Mouse (Mus musculus) adrenal gland (tissue): ENCODE measurements around the gene Rnh1.

Experiments
- intact Hi-C: fragments of 180-260 bp; cut with DNase I; formaldehyde crosslinking; loops from one replicate; pipeline ENCODE4 v1.15.1; 2025
- long read RNA-seq, 2 experiments: library from polyadenylated mRNA; unstranded; transcript quantifications; one replicate each; pipeline ENCODE4 v2.0.0; 2020; ENCODE audit warnings: borderline replicate concordance in 1 of 2; ENCODE audit not compliant: insufficient replicate concordance in 1 of 2

The Rnh1 gene
- long read RNA-seq, experiment 1, transcript Rnh1-204 (10 exons, 1,658 nt) = minor isoform, 22 of 472 reads
- long read RNA-seq, experiment 1, transcript Rnh1-201 (10 exons, 2,091 nt) = major isoform, 248 of 472 reads
- long read RNA-seq, experiment 1, transcript Rnh1-202 (10 exons, 1,656 nt) = minor isoform, 164 of 472 reads
- long read RNA-seq, experiment 1, partial matches to known transcripts = 27 of 472 reads
- long read RNA-seq, experiment 1, other reads (novel, unspliced or antisense) = 11 of 472 reads
- long read RNA-seq, experiment 2, transcript Rnh1-202 (10 exons, 1,656 nt) = minor isoform, 148 of 549 reads
- long read RNA-seq, experiment 2, transcript Rnh1-204 (10 exons, 1,658 nt) = minor isoform, 25 of 549 reads
- long read RNA-seq, experiment 2, transcript Rnh1-201 (10 exons, 2,091 nt) = major isoform, 329 of 549 reads
- long read RNA-seq, experiment 2, partial matches to known transcripts = 37 of 549 reads
- long read RNA-seq, experiment 2, other reads (novel, unspliced or antisense) = 10 of 549 reads

DNA sequence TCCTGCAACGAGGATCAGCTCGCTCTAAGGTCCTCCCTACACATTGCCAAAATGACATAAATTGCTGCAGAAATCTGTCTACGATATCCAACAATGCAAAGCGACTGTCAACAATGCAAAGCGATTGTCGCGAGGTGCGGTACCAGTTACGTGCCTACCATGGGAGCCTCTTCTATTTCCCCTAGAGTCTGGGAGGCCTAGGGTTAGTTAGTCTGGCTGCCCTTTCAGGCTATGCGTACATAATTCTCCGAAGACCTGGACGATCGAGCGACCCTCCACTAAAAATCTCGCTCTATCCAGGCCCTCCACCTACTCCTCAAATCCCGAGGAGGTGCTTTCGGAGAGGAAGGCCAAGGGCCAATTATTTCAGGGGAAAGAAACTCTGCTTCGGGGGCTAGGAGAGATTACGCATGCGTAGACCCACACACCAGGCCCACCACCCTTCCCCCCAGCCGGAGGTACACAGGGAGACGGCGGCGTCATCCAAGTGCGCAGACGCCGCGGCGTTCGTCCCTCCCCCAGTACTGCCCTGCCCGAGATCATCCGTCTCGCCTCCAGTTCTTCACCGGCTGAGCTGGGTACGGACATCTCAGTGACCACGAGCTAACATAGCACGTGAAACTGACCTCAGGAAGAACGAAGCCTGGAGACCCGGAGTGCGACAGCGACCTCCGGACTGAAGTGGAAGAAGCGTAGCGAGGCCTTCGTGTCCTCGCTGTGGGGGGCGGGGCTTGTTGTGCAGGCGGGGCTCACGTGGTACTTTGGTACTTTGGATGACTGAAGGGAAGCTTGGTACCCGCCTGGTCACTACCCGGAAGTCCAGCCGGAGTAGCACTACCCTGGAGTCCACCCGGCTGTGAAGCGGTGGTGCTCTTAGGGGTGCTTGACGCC is at the start of gene Rnh1:
TSS of gene Rnh1 (minus strand) at position 742 of the 891 bp plus-strand sequence.
- intact Hi-C loops = no loop called here

DNA sequence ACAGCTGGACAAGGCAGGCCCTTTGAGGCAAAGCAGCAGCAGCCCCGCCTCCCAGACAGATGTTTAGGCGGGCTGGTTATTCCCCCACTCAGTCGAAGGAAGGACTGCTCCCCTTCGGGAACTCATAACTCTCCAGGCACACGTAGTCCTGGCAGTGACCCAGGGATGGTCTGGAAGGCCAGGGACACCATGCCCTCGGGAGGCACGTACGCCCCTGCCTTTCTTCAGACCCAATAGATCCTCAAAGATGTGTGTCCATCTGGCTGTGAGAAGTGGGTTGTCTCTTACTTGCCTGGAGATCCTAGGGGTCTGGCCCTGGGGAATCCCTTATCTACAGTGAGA is 49.4 kb upstream of the Rnh1 start:
- intact Hi-C loops = no loop called here

DNA sequence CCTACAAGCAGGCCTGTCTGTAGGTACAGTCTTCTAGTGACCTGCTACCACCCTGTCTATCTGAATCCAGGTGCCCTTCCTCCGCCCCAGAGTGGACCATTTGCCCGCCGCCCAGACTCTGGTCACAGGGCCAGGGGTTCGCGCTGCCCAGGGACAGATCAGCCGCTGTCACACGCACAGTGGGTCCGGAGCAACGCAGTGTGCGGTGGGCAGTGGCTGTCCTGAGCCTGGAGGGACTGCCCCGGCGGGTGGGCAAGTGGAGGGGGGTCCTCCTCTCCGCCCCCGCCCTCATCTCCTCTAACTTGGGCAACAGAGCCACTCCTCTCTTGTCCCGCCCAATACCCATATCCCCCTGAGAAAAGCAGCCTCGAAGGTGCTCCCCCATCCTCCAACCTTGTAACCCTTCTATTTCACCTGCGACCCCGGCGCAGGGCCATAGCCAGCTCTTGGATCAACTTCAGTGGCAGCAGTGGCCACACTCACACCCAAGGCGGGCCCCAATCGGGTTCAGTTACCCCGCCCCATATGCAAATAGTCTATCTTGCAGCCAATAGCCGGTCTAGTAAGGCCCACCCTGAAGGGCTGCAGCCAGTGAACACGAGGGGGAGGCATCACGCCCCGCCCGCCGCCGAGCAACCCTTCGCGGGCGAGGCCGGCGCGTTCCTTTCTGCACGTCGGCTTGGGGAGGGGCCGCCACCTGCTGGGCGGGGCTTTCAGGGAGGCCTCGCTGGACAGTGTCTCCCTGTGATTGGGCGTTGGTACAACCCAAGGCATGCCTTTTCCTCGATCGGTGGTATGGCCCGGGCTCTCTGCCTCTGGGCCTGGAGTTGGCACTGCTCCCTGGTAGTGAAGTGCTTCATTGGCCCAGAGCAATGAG is 48.8 kb upstream of the Rnh1 start:
- intact Hi-C loops = no loop called here

DNA sequence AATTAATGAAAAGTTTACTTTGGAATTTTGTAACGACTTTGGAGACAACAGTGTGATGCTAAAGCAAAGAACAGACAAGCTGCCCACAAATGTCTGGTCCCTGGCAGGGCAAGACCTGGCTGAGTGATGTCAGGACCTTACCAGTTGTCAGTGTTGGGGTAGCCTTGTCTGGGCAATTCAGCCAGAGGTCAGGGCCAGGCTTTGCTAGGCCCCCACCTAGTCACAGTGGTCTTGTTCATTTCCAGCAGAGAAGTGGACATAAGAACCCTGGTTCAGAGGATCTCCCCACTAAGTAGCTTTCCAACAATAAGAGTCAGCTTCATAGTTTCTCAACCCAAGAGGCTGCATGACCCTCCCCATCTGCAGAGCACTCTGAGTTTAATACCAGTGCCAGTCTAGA is 47.7 kb upstream of the Rnh1 start:
- intact Hi-C loops = no loop called here

DNA sequence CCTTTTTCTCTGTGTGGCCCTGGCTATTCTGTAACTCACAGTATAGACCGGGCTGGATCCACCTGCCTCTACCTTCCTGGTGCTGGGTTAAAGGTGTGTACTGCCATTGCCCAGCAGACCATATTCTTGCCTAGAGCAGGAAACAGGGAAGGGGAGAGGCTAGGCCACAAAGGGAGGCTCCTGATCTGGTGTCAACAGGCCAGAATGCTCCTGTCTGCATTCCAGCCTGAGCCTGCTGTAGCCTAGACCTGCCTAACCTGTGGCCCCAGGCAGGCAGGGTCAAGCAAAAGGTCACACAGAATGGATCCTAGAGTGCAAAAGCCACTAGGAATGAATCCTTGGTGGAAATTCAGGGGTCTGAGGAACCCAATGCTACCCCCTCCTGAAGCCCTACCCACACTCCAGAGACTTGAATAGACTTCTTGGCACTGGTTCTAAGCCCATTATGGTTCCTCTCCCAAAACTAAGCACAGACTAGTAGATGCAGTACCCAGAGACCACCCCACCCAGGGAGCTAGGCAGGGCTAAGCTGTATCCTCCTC is 47.0 kb upstream of the Rnh1 start:
- intact Hi-C loops = no loop called here

DNA sequence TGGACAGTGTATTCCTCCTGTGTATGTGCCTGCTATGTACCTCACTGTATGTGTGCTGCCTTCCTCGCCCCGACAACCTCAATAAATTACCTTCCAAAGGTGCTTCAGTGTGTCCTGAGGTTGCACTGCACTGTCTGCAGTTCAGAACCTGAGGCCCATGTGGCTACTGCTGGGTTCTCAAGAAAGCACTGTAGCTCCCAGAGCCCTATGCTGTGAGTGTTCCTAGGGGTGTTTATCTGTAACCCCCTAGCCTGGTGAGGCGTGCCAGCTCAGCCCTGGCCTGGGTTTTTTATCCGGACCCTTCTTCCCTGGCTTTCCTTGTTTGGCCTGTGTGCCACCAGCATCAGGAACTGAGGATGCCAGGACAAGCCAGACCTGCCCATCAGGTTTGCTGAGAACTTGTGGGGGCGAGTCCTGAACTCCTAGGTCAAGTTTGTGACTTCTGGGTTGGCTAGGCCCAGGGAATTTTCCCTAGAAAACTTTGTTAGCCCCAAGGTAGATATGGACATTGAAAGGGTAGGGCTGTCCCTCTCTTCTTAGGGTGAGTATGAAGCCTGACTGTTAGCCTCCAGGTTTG is 46.0 kb upstream of the Rnh1 start:
- intact Hi-C loops = no loop called here

DNA sequence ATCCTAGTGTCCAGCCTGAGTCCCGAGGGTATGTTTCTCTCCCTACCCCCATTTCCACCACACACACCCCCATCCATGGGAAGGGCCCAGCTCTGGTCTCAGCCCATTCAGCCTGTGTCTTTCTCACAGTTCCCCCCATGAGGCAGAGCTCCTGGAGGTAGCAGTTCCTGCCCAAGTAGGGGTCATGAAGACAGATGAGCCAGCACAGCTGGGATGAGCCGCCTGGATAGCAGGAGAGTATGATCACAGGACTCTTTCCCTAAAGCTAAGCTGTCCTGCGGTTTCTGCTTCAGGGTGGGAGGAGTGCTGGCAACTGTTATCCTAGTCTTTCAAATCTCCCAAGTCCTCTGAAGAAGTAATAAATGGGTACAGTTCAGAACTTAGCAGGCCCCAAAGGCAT is 45.5 kb upstream of the Rnh1 start:
- intact Hi-C loops = no loop called here

DNA sequence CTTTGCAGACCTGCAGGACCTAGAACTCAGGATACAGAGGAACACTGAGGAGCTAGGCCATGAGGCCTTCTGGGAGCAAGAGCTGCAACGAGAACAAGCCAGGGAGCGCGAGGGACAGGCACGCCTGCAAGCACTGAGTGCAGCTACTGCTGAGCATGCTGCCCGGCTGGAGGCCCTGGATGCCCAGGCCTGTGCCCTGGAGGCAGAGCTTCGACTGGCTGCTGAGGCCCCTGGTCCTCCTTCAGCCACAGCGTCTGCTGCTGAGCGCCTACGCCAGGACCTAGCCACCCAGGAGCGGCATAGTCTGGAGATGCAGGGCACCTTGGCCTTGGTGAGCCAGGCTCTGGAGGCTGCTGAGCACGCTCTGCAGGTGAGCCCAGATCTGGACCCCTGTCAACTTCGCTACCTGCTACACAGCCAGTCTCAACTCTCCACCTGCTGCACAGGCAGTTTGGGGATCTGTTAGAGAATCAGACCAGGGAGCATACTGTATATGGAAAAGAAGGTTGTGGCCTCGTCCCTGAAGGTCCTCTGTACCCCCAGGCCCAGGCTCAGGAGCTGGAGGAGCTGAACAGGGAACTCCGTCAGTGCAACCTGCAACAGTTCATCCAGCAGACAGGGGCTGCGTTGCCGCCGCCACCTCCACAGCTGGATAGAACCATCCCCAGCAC is 44.8 kb upstream of the Rnh1 start:
- intact Hi-C loops = no loop called here

DNA sequence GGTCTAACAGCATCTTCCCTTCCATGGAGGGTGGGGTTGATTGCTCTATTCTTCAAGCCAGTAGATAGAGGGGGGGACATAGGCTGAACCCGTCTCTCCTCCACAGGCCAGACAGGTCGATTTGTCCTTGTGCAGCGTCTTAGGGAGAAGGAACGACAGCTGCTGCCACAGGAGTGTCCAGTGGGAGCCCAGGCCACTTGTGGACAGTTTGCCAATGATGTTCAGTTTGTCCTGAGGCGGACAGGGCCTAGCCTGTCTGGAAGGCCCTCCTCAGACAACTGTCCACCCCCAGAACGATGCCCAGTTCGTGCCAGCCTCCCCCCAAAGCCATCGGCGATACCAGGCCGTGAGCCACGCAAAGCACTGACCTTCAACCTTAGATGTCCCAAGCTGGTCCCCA is 44.2 kb upstream of the Rnh1 start:
- intact Hi-C loops = no loop called here

DNA sequence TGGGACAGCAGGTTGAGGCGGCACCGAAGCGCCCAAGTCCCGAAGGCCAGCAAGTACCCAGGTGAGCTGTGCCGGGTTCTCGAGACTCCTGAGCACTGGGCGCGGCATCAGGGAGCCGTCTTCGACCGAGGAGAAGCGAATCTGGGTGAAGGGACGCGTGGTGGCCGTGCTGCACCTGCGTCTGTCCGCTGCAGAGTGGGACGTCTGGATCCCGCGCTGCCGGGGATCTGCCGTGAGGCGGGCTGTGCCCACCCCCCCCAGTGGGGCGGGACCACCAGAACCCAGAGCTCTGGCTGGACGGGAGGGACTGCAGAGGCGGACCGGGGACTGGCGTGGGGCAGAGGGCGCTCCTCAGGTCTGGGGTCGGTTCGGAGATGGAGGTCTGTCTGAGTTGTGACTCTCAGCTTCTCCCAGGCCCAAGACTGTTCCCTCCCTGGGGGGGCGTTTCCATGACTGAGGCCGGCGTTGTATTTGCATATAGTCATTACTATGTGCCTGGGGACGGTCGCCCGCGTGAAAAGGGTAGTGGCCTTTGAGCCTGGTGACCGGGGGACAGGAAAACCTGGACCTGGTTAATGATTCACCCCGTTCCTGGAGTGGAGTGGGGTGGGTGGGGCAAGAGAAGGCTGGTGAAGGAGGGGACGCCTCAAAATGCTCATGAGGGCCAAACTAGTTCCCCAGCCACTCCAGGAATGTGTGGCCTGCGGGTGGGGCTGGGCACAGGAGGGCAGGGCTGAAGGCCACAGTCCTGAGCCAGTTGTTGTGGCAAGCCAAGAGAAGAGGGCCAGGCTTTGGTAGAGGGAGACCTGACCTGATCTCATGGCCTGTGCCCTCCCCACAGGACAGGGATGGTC is 43.5 kb upstream of the Rnh1 start:
- intact Hi-C loops = no loop called here

DNA sequence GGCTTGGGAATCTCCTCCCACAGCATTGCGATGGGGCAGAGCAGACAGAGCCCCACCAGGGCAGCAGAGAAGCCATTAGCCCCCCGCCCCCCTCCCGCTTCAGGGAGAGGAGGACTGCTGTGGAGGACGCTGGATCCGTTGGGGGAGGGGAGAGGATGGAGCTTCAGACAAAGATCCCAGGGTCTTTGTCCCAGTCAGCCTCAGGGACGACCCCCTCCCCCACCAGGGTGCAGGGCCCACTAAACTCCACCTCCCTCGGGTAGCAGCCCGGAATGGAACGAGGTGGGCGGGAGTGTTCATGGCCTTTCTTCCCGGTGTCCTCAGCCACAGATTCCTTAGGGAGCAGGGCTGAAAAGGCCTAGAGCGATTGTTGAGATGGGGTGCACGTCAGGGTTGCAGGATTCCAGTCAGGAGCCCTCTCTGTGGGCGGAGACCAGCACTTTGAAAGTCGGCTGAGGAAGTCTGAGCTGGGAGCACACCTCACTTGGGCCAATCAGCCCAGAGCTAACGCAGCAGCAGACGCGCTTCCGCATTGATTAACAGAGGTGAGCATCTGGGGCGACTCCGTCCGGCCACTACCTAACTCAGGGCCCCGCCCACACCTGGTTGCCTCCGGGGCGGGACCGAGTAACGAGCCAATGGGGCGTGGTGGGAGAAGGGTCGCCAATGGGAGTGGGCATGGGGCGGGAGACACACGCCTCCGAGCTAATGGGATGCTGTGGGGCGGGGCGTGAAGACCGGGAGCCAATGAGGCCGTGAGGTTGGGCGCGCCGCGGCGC is 42.6 kb upstream of the Rnh1 start, which contains the start of gene Rassf7:
TSS of gene Rassf7 (plus strand) at position 760 of the 779 bp plus-strand sequence.
- intact Hi-C loops = no loop called here

DNA sequence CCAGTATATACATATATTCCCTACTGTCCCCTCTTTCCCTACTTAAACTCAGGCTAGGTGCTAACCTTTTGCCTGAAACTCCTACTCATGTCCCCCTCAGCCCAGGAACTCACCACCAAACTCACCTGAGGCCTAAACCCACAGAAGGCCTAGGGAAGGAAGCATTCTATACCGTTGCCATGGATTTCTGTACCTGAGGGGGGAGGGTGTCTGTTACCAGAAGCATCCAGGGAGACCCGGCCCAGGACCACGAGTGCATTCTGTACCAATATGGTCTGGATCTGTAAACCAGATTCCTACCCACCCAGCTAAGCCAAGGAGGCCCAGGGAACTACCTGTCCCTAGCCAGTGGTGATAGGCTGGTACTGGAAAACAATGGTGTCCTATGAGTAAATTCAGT is 41.7 kb upstream of the Rnh1 start:
- intact Hi-C loops = no loop called here

DNA sequence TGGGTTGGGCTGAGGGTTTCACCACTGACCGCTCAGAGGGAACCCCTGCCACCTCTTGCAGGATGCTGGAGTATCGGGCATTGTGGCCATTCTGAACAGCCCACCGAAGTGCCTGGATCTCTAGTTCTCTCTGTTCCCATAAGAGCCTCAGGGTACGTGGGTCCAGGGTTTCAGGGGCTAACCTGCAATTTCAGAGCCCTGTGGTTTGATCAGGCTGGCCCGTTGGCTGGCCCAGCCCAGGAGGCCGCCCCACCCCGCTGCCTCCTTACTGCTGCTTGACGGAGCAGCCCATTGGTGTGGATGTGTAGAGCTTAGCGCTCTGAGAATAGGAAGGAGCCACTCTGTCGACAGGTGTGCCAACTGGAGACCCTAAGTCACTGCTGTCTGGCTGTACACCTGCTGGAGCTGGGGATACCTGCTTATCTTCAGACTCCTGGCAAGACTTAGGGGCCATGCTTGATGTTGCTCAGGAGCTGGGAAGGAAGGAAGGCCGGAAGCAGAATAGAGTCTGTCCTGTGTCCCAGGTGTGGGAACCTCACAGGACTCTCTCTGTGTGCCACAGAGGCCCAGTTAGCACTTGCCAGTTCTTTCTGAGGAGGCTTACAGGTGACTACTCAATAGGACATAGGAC is 41.1 kb upstream of the Rnh1 start, which contains the start of gene Lmntd2:
TSS of gene Lmntd2 (minus strand) at position 476 of the 631 bp plus-strand sequence.
- intact Hi-C loops = no loop called here

DNA sequence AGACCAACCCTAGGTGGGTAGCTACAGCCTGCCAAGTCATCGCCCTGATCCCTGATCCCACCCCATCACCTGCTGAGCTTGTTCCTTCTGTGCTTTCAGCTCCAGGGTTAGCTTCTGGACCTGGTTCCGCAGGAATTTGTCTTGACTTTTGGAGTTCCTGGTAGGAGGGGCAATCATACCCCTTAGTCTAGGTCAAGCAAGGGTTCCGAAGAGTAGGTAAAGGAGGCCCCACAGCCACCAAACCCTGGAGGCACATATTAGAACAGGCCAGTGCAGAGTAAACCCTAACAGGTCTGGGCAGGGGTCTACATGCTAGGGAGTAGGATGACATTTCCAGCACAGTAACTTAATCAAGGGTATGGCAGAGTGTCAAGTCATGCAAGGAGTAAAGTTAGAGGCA is 40.5 kb upstream of the Rnh1 start:
- intact Hi-C loops = no loop called here

DNA sequence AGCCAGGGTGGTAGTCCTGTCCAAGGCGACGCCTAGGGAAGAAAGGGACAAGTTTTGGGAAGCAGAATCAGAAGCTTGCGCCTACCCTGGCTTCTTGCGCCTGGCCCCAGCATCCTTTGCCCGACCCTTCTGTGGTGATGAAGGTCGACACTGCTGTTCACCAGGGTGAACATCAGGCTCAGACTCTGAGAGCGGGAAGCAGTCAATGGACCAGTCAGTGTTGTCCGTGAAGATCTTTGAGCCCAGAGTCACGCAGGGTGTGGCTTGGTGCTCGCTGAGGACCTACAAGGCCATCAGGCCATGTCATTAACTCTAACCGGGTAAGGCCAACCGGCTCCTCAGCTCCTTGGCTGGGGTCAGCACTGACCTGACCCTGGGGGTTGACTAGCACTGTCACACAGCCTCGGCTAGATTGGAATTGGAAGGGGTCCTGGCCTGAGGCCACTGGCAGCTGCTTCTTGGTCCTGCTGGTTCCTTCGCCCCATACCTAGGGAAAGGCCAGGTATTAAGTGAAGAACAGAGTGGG is 38.0 kb upstream of the Rnh1 start:
- intact Hi-C loops = no loop called here

DNA sequence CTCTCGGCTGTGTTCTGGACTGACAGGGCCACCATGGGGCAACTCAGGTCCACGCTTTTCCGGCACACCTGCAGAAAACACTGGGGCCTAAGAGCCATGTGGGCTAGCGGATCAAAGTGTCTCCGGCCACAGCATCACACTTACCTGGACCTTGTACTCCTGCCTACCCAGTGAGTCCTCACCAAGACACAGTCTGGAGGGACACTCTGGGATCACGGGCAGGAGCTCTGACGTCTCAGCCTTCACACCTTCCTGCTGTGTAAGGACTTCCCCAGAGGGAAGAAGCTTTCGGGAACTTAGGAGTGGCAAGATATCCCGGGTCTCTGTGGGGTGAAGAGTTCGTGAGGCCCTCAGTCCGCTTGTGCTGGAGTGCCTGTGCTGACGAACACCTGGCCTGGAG is 37.5 kb upstream of the Rnh1 start:
- intact Hi-C loops = no loop called here

DNA sequence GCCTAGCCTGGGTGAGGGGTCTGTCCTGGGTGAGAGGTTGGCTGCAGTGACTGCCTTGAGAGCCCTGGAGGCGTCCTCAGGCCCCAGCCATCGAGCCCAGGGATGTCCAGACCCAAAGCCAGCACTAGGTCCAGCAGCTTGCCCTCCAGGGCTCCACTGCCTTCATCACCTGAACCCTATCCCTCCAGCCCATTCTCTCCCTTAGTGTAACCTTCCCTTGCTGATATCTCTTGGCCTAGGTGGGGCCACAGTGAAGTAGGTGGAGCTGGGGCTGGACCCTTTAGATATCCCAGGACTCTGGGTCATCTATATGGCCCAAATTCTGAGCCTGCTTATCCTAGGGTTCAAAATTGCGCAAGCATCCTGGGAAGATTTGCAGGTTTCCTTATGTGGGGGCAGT is 36.9 kb upstream of the Rnh1 start:
- intact Hi-C loops = no loop called here
